Mouse (Mus musculus) myocyte (in vitro differentiated cells): ENCODE results near the gene Neurog2.

Source experiments
- CEBPB ChIP-seq: IDR thresholded peaks from 2 replicates; pipeline ENCODE4 v1.6.1; 2011; ENCODE audit warnings: mild to moderate bottlenecking, moderate library complexity; ENCODE audit not compliant: poor library complexity, insufficient read depth, severe bottlenecking
- E2F4 ChIP-seq: IDR thresholded peaks from one replicate; pipeline ENCODE4 v1.6.1; 2011; ENCODE audit warnings: mild to moderate bottlenecking, control low read depth, moderate library complexity; ENCODE audit not compliant: insufficient read depth
- MYOG ChIP-seq, 3 experiments: IDR thresholded peaks; one replicate each; pipeline ENCODE4 v1.6.1; 2011; ENCODE audit warnings: control low read depth in 2 of 3, low read depth in 2 of 3, mild to moderate bottlenecking in 2 of 3; ENCODE audit not compliant: insufficient read length in 2 of 3, control insufficient read depth in 1 of 3, insufficient read depth in 1 of 3
- POLR2A ChIP-seq: IDR thresholded peaks from one replicate; pipeline ENCODE4 v1.6.1; 2011; ENCODE audit warnings: low read depth, mild to moderate bottlenecking, control low read depth, moderate library complexity; ENCODE audit not compliant: insufficient read length
- TCF12 ChIP-seq: IDR thresholded peaks from one replicate; pipeline ENCODE4 v1.6.1; 2011; ENCODE audit warnings: mild to moderate bottlenecking, control low read depth; ENCODE audit not compliant: poor library complexity, insufficient read depth, severe bottlenecking
- USF1 ChIP-seq: IDR thresholded peaks from one replicate; pipeline ENCODE4 v1.6.1; 2011; ENCODE audit warnings: low read depth, mild to moderate bottlenecking, control low read depth, moderate library complexity

DNA sequence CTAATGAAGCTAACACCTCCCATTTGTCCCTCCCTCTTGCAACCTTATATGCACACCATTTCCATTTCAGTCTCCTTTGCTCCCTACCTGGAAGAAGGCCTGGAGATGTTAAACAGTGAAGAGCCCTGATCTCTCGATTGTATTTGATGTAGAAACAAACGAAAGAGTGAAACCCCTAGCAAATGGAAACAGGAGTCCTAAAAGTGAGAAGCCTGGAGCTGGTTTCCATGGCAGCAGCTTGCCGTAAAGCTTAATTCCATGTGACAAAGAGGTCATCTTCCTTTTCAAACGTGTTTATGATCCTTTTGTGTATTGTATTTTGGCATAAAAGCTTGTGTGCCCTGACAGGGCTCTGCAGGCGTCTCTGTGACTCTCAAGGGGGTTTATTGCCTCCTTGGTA is 9.3 kb downstream of the Neurog2 start:
- no peak for TF ChIP-seq MYOG (IDR thresholded peaks at IDR 0.05; ENCODE audit: control insufficient read depth in 1 of 3, insufficient read depth in 1 of 3, insufficient read length in 2 of 3, low read depth in 2 of 3)
- TF ChIP-seq USF1, result no peak
- no peak for TF ChIP-seq CEBPB
- no peak for TF ChIP-seq POLR2A
- no peak for TF ChIP-seq E2F4
- no peak for TF ChIP-seq TCF12
